Mouse (Mus musculus): ENCODE data around the gene Ctc1.

- TF ChIP-seq CTCF (IDR thresholded peaks at IDR 0.05; ENCODE audit: low read depth): no peak
- no peak for TF ChIP-seq EP300 (IDR thresholded peaks at IDR 0.05; ENCODE audit: low read depth)
Observed at GRCm38 (mm10) chr11:68975601-68976000, 40.1 kb upstream of the Ctc1 start.

All from heart, postnatal 0 days (tissue).